Mouse (Mus musculus) kidney, adult 10 weeks (tissue): Measurements from ENCODE around the gene Wdfy1. TPM values are rescaled to one million over a fixed set of nuclear protein-coding genes. Genes with fewer than 3 reads are reported as not detected.

Experiments
- polyA plus RNA-seq: library from polyadenylated mRNA; stranded (reverse); fragments of 350-450 nt; fragmentation: Illumina TruSeq; extraction: RNeasy Lipid Tissue Mini Kit (QIAGEN cat#74804); gene quantifications from one replicate; pipeline ENCODE4 v1.2.3, GENCODE M21; 2014; ENCODE audit warnings: low read depth, low replicate concordance

The Wdfy1 gene
- polyA plus RNA-seq: 13.9 TPM

GRCm38 (mm10) chr1:79775927-79776458, at the start of gene Wdfy1, which contains the start of gene Mrpl44:
Gene Wdfy1 (minus strand): TSS chr1:79776143.
Gene Mrpl44 (plus strand): TSS chr1:79776018.

GRCm38 (mm10) chr1:79671543-79672337, 104.2 kb downstream of the Wdfy1 start, which contains the start of gene Ap1s3:
Gene Ap1s3 (minus strand): TSS chr1:79671972.

Other genes starting within 250 kb of the Wdfy1 start
- 31.9 TPM for gene Ap1s3, start 104.2 kb downstream of the Wdfy1 start, polyA plus RNA-seq
- 21.2 TPM for gene Mrpl44, start 125 bp downstream of the Wdfy1 start, polyA plus RNA-seq
- gene Serpine2, start 85.0 kb upstream of the Wdfy1 start, polyA plus RNA-seq: 27.0 TPM